Mouse (Mus musculus) stomach, postnatal 0 days (tissue): Measurements from ENCODE around the gene Rpl38. TPM values are rescaled to one million over a fixed set of nuclear protein-coding genes. Genes with fewer than 3 reads are reported as not detected.
"Not testable (repeated sequence)": the region's sequence is repeated elsewhere in the genome, so short reads cannot be mapped to it uniquely, and the experiment has no call there.

ENCODE experiments used
- ATAC-seq: fragments of 200-750 bp; cut with Nextera tagmentation; 2 replicates; pipeline ENCODE4 v1.8.0; 2017; ENCODE audit not compliant: low FRiP score, low TSS enrichment
- DNase-seq: peaks from one replicate; pipeline ENCODE4 v3.0.0-alpha.2; 2016; ENCODE audit warnings: low spot score
- H3K27ac ChIP-seq: fragments of 300-500 bp; sonication (generic); replicated peaks from 2 replicates; pipeline ENCODE4 v1.5.1; 2014; ENCODE audit warnings: mild to moderate bottlenecking, control low read depth
- H3K27me3 ChIP-seq: fragments of 300-500 bp; sonication (generic); 2 replicates; pipeline ENCODE4 v1.6.1; 2014; ENCODE audit warnings: low read length; ENCODE audit not compliant: control insufficient read depth, insufficient read depth
- H3K36me3 ChIP-seq: fragments of 300-500 bp; sonication (generic); 2 replicates; pipeline ENCODE4 v1.6.1; 2014; ENCODE audit warnings: low read length, mixed read lengths; ENCODE audit not compliant: control insufficient read depth, insufficient read depth
- H3K4me1 ChIP-seq: fragments of 300-500 bp; sonication (generic); replicated peaks from 2 replicates; pipeline ENCODE4 v1.6.1; 2014; ENCODE audit warnings: antibody characterized with exemption; ENCODE audit not compliant: control insufficient read depth, insufficient read depth
- H3K4me2 ChIP-seq: fragments of 300-500 bp; sonication (generic); replicated peaks from 2 replicates; pipeline ENCODE4 v1.6.1; 2014; ENCODE audit warnings: low read depth, mild to moderate bottlenecking, control low read depth, moderate library complexity
- H3K4me3 ChIP-seq: fragments of 300-500 bp; sonication (generic); 2 replicates; pipeline ENCODE4 v1.5.1; 2014; ENCODE audit warnings: low read depth, low read length, control low read depth
- H3K9ac ChIP-seq: fragments of 300-500 bp; sonication (generic); 2 replicates; pipeline ENCODE4 v1.6.1; 2014; ENCODE audit warnings: mild to moderate bottlenecking, low read length, control low read depth, mixed read lengths
- H3K9me3 ChIP-seq: fragments of 300-500 bp; sonication (generic); 2 replicates; pipeline ENCODE4 v1.6.1; 2016; ENCODE audit warnings: low read length; ENCODE audit not compliant: control insufficient read depth
- CTCF ChIP-seq: IDR thresholded peaks from 2 replicates; pipeline ENCODE4 v1.5.1; 2016; ENCODE audit warnings: antibody characterized with exemption, low read depth, mild to moderate bottlenecking, moderate library complexity
- EP300 ChIP-seq: optimal IDR thresholded peaks from 2 replicates; pipeline ENCODE3; 2016; ENCODE audit warnings: antibody characterized with exemption
- WGBS: fragments of 180-500 bp; shearing (Covaris S2); extraction: QIAGEN DNeasy Blood & Tissue Kit; methylation state at CpG from one replicate; pipeline ENCODE4 v1.1.7; 2014; 5-methylcytosine and 5-hydroxymethylcytosine counted together
- polyA plus RNA-seq: library from polyadenylated mRNA; unstranded; fragments of >200 nt; fragmentation: Nextera tagmentation; extraction: Ambion mirVana; gene quantifications from 2 replicates; pipeline ENCODE4 v1.2.1, GENCODE M21; 2015

Rpl38 gene
- polyA plus RNA-seq, 1 experiment from 2014 or later: 1,265 TPM

- WGBS: 26% methylated on average over 6 of the region's 6 CpGs
- H3K27me3 ChIP-seq: no peaks in the 10 kb centered on the region
These were observed 5.5 kb upstream of the Rpl38 start for GRCm38 (mm10) chr11:114662746-114663362.

GRCm38 (mm10) chr11:114664164-114664563 is 4.2 kb upstream of the Rpl38 start:
- H3K4me1 ChIP-seq: no peaks in the 10 kb centered on the region
- H3K27ac ChIP-seq: no peak overlapping the region
- no peak for DNase-seq
- WGBS: 70% methylated on average over 7 of the region's 7 CpGs
- no peak for TF ChIP-seq CTCF
- no peak for TF ChIP-seq EP300
- H3K9me3 ChIP-seq: no peaks in the 10 kb centered on the region
- ATAC-seq: no peak
- no peak overlapping the region for H3K4me3 ChIP-seq
- H3K36me3 ChIP-seq: no peaks in the 10 kb centered on the region
- no peak overlapping the region for H3K9ac ChIP-seq
- no peak overlapping the region for H3K4me2 ChIP-seq
- H3K27me3 ChIP-seq: no peaks in the 10 kb centered on the region

More at GRCm38 (mm10) chr11:114662746-114663362, 5.5 kb upstream of the Rpl38 start:
- no peak; the same call in 1 of the 2 replicates for ATAC-seq
- H3K27ac ChIP-seq: no peak overlapping the region
- no peaks in the 10 kb centered on the region for H3K9me3 ChIP-seq
- H3K9ac ChIP-seq: no peak overlapping the region
- peak; percentile 50 for DNase-seq
- TF ChIP-seq CTCF (peak; percentile 80), EP300 (no peak)
- H3K36me3 ChIP-seq: no peaks in the 10 kb centered on the region
- no peak overlapping the region for H3K4me3 ChIP-seq
- no peaks in the 10 kb centered on the region for H3K4me1 ChIP-seq
- H3K4me2 ChIP-seq: no peak overlapping the region

- Histone ChIP-seq H3K36me3 (no peaks in the 10 kb centered on the region), H3K9ac (no peak overlapping the region), H3K4me2 (no peak overlapping the region), H3K4me1 (peaks cover 7% of the 10 kb centered on the region; the same call in 1 of the 2 replicates), H3K27me3 (no peaks in the 10 kb centered on the region), H3K4me3 (no peak overlapping the region), H3K27ac (no peak overlapping the region), H3K9me3 (no peaks in the 10 kb centered on the region)
- DNase-seq (no peak), ATAC-seq (no peak)
- 59% methylated on average over 2 of the region's 2 CpGs for WGBS
- TF ChIP-seq CTCF: no peak
- TF ChIP-seq EP300: no peak
These were observed 2.9 kb upstream of the Rpl38 start for GRCm38 (mm10) chr11:114665463-114665862.

- H3K36me3 ChIP-seq: peaks cover 9% of the 10 kb centered on the region
- DNase-seq (no peak), ATAC-seq (no peak)
- H3K4me3 ChIP-seq: no peak overlapping the region
- no peaks in the 10 kb centered on the region for H3K27me3 ChIP-seq
- peaks cover 7% of the 10 kb centered on the region; the same call in 1 of the 2 replicates for H3K4me1 ChIP-seq
- H3K9me3 ChIP-seq: no peaks in the 10 kb centered on the region
- no peak for TF ChIP-seq CTCF
- TF ChIP-seq EP300: no peak
- H3K27ac ChIP-seq: no peak overlapping the region
- no peak overlapping the region for H3K9ac ChIP-seq
- 15% methylated on average over 13 of the region's 13 CpGs for WGBS
- no peak overlapping the region for H3K4me2 ChIP-seq
These were observed 1.5 kb upstream of the Rpl38 start for GRCm38 (mm10) chr11:114666786-114667185.

- no peak overlapping the region for H3K27ac ChIP-seq
- no peak overlapping the region for H3K4me2 ChIP-seq
- WGBS: 35% methylated on average over 16 of the region's 18 CpGs
- H3K27me3 ChIP-seq: no peaks in the 10 kb centered on the region
- TF ChIP-seq EP300 (no peak), CTCF (no peak)
- no peak overlapping the region for H3K9ac ChIP-seq
- no peak for ATAC-seq
- H3K4me1 ChIP-seq: peaks cover 7% of the 10 kb centered on the region; the same call in 1 of the 2 replicates
- no peak overlapping the region for H3K4me3 ChIP-seq
- no peaks in the 10 kb centered on the region for H3K9me3 ChIP-seq
- H3K36me3 ChIP-seq: peaks cover 14% of the 10 kb centered on the region
- no peak for DNase-seq
These were observed 940 bp upstream of the Rpl38 start for GRCm38 (mm10) chr11:114667236-114667931.

- DNase-seq, H3K9ac ChIP-seq, H3K27me3 ChIP-seq, H3K4me2 ChIP-seq, H3K4me1 ChIP-seq, H3K9me3 ChIP-seq, H3K4me3 ChIP-seq, H3K27ac ChIP-seq, ATAC-seq: not testable (repeated sequence)
- TF ChIP-seq CTCF: peak; percentile 50
- peaks cover 18% of the 10 kb centered on the region for H3K36me3 ChIP-seq
- 15% methylated on average over 10 of the region's 11 CpGs for WGBS
These were observed 415 bp upstream of the Rpl38 start for GRCm38 (mm10) chr11:114667932-114668285.
